Mouse (Mus musculus): ENCODE results near the gene Ugt1a10. TPM values are rescaled to one million over a fixed set of nuclear protein-coding genes. Genes with fewer than 3 reads are reported as not detected.
"Not testable (repeated sequence)": the region's sequence is repeated elsewhere in the genome, so short reads cannot be mapped to it uniquely, and the experiment has no call there.

Ugt1a10 gene
- polyA plus RNA-seq (2015; fragmentation: Nextera tagmentation; extraction: Ambion mirVana): not detected in 2 replicates

GRCm38 (mm10) chr1:88055088-88055487, at the start of gene Ugt1a10:
Ugt1a10 (plus strand) TSS chr1:88055388.
- H3K4me3 ChIP-seq: no peak within 1 kb of the TSS
- H3K4me2 ChIP-seq: no peak within 1 kb of the TSS
- H3K9ac ChIP-seq: no peak within 1 kb of the TSS
- WGBS: 82% methylated on average over 1 of the region's 1 CpGs
- no peaks in the 10 kb centered on the region for H3K36me3 ChIP-seq
- ATAC-seq (ENCODE audit: low FRiP score, low read depth): no peak
- no peaks in the 10 kb centered on the region for H3K9me3 ChIP-seq
- no peak within 1 kb of the TSS for H3K27ac ChIP-seq (replicated peaks)
- H3K27me3 ChIP-seq: no peaks in the 10 kb centered on the region
- H3K4me1 ChIP-seq (replicated peaks): no peaks in the 10 kb centered on the region

GRCm38 (mm10) chr1:88007692-88008210, 47.4 kb upstream of the Ugt1a10 start:
- 3% methylated on average over 5 of the region's 5 CpGs for WGBS

DNA sequence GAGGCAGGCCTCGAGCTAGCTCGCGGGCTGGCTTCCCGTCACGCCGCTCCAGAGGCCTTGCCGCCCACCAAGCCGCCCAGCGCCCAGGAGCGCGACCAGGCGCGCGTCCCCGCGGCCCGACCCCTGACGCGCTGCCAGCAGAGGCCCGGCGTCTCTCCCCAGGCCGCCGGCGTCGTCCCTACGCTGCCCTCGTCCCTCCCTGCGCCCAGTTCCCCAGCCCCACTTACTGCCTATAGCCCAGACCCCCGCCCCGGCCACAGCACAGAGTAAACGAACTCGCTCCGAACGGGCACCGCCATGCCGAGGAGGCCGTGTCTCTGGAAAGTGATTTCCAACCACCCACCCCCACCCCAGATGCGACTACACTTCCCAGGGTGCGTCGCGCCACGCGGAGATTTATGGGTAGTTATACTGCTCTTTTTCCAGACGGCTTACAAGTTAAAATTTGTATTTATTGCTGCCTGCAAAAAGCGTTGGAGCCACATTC, 46.9 kb upstream of the Ugt1a10 start, which contains the start of gene Usp40:
Gene Usp40 (minus strand): TSS at position 341 of the 487 bp plus-strand sequence.
- H3K4me1 ChIP-seq (replicated peaks): peaks cover 16% of the 10 kb centered on the region
- peak within 1 kb of the TSS; percentile 69 for H3K4me3 ChIP-seq
- no peaks in the 10 kb centered on the region for H3K9me3 ChIP-seq
- peak within 1 kb of the TSS; percentile 78 for H3K9ac ChIP-seq
- H3K27me3 ChIP-seq: no peaks in the 10 kb centered on the region
- H3K36me3 ChIP-seq: peaks cover under 1% of the 10 kb centered on the region; the same call in 1 of the 2 replicates
- H3K27ac ChIP-seq (replicated peaks): peak within 1 kb of the TSS; percentile 95
- under 1% methylated on average over 45 of the region's 45 CpGs for WGBS
- peak; percentile 97 for ATAC-seq (ENCODE audit: low FRiP score, low read depth)
- H3K4me2 ChIP-seq: peak within 1 kb of the TSS; percentile 75

More at GRCm38 (mm10) chr1:88007692-88008210, 47.4 kb upstream of the Ugt1a10 start:
- ATAC-seq (ENCODE audit: low FRiP score, low read depth): peak; percentile 44; the same call in 1 of the 2 replicates
- Histone ChIP-seq H3K4me2 (peak overlapping the region; percentile 75), H3K9me3 (no peaks in the 10 kb centered on the region), H3K27me3 (no peaks in the 10 kb centered on the region), H3K4me3 (peak overlapping the region; percentile 69), H3K27ac (replicated peaks) (peak overlapping the region; percentile 95), H3K9ac (peak overlapping the region; percentile 78), H3K4me1 (replicated peaks) (peaks cover 16% of the 10 kb centered on the region), H3K36me3 (peaks cover 6% of the 10 kb centered on the region; the same call in 1 of the 2 replicates)

- no peaks in the 10 kb centered on the region for H3K27me3 ChIP-seq
- peak overlapping the region; percentile 78 for H3K9ac ChIP-seq
- H3K27ac ChIP-seq (replicated peaks): peak overlapping the region; percentile 95
- peaks cover 16% of the 10 kb centered on the region for H3K4me1 ChIP-seq (replicated peaks)
- H3K4me3 ChIP-seq: peak overlapping the region; percentile 69
- 48% methylated on average over 4 of the region's 4 CpGs for WGBS
- no peaks in the 10 kb centered on the region for H3K36me3 ChIP-seq
- H3K9me3 ChIP-seq: no peaks in the 10 kb centered on the region
- peak; percentile 69; the same call in 1 of the 2 replicates for ATAC-seq (ENCODE audit: low FRiP score, low read depth)
- H3K4me2 ChIP-seq: peak overlapping the region; percentile 75
Measured at GRCm38 (mm10) chr1:88008735-88009134, 46.5 kb upstream of the Ugt1a10 start.

GRCm38 (mm10) chr1:88009521-88009920, 45.7 kb upstream of the Ugt1a10 start:
- no peaks in the 10 kb centered on the region for H3K9me3 ChIP-seq
- H3K27ac ChIP-seq (replicated peaks): no peak overlapping the region
- H3K36me3 ChIP-seq: no peaks in the 10 kb centered on the region
- 86% methylated on average over 3 of the region's 3 CpGs for WGBS
- H3K4me2 ChIP-seq: no peak overlapping the region
- no peak overlapping the region for H3K9ac ChIP-seq
- H3K27me3 ChIP-seq: no peaks in the 10 kb centered on the region
- H3K4me1 ChIP-seq (replicated peaks): peaks cover 16% of the 10 kb centered on the region
- ATAC-seq (ENCODE audit: low FRiP score, low read depth): no peak
- H3K4me3 ChIP-seq: no peak overlapping the region

DNA sequence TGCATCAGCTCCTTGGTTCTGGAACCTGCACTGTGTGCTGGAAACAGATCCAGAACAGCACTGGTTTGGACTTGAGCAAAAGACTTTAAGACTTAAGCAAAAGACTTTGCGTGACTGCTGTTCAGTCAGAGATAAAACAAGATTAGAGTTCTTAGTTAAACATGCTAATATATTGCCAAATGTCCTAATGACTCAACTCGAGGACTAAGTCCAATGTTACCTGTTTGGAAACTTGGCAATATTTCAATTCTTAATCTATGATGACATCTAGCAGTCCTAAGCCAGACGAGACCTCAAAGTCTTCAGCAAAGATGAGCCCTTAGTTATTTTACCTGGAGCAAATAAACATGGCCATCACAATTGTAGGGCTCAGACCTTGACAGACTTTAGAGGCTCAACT, 41.5 kb upstream of the Ugt1a10 start:
- Histone ChIP-seq H3K9me3 (no peaks in the 10 kb centered on the region), H3K4me1 (replicated peaks) (peaks cover 5% of the 10 kb centered on the region), H3K27me3 (no peaks in the 10 kb centered on the region)

DNA sequence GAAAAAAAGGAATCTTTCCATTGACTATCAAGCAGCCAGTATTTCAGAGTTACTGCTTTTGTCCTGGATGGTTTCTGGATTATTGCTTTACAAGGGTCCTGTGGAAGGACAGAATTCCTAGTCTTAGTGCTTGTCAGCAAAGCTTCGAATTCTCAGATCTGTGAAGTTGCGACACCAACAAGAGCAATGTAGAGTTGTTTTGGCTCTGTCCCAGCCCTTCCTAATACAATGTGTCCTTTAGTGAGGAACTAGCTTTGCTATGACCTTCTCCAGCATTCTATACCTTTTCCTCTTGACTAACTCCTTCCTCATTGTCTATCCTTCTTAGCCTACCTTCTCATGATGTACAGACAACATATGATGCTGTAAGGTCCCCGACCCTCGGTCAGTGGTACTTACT, 41.0 kb upstream of the Ugt1a10 start:
- H3K4me3 ChIP-seq: no peak overlapping the region
- no peak overlapping the region for H3K4me2 ChIP-seq
- WGBS: 93% methylated on average over 4 of the region's 4 CpGs
- no peak overlapping the region for H3K9ac ChIP-seq
- 0 out of 2 replicates have a peak, but pooled peaks cover under 1% of the 10 kb centered on the region for H3K4me1 ChIP-seq (replicated peaks)
- H3K27ac ChIP-seq (replicated peaks): no peak overlapping the region
- no peak for ATAC-seq (ENCODE audit: low FRiP score, low read depth)
- no peaks in the 10 kb centered on the region for H3K9me3 ChIP-seq
- no peaks in the 10 kb centered on the region for H3K27me3 ChIP-seq
- H3K36me3 ChIP-seq: no peaks in the 10 kb centered on the region

More for the DNA sequence above, 41.5 kb upstream of the Ugt1a10 start:
- WGBS: 83% methylated on average over 3 of the region's 3 CpGs
- Histone ChIP-seq H3K9ac (no peak overlapping the region), H3K36me3 (no peaks in the 10 kb centered on the region), H3K4me2 (no peak overlapping the region), H3K4me3 (no peak overlapping the region), H3K27ac (replicated peaks) (no peak overlapping the region)
- no peak for ATAC-seq (ENCODE audit: low FRiP score, low read depth)

DNA sequence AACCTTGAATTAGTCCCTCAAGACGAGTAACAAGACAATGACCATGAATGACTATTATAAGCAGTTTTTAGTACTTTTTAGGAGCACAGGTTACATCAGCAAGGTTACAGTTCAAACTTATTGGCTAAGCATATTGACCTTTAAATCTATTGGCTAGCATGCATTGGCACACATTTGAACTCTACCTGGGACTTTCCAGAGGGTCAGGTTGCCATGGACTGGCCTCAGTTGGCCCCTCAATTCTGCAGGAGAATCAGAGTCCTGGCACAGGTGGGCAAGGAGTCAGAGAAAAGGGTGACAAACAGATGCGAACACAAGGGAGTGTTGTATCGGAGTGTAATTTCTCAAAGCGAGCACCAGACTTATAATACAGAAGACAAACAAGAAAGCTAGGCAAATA, 40.5 kb upstream of the Ugt1a10 start:
- H3K9ac ChIP-seq: no peak overlapping the region
- H3K9me3 ChIP-seq: no peaks in the 10 kb centered on the region
- no peaks in the 10 kb centered on the region for H3K36me3 ChIP-seq
- WGBS: 95% methylated on average over 4 of the region's 4 CpGs
- H3K4me1 ChIP-seq (replicated peaks): no peaks in the 10 kb centered on the region
- no peak overlapping the region for H3K27ac ChIP-seq (replicated peaks)
- ATAC-seq (ENCODE audit: low FRiP score, low read depth): no peak
- H3K4me2 ChIP-seq: no peak overlapping the region
- H3K4me3 ChIP-seq: no peak overlapping the region
- no peaks in the 10 kb centered on the region for H3K27me3 ChIP-seq

GRCm38 (mm10) chr1:88015371-88015770, 39.8 kb upstream of the Ugt1a10 start:
- H3K9ac ChIP-seq: no peak overlapping the region
- no peaks in the 10 kb centered on the region for H3K27me3 ChIP-seq
- 93% methylated on average over 6 of the region's 6 CpGs for WGBS
- no peaks in the 10 kb centered on the region for H3K4me1 ChIP-seq (replicated peaks)
- no peak overlapping the region for H3K4me3 ChIP-seq
- H3K4me2 ChIP-seq: no peak overlapping the region
- no peak for ATAC-seq (ENCODE audit: low FRiP score, low read depth)
- no peaks in the 10 kb centered on the region for H3K9me3 ChIP-seq
- H3K36me3 ChIP-seq: no peaks in the 10 kb centered on the region
- no peak overlapping the region for H3K27ac ChIP-seq (replicated peaks)

DNA sequence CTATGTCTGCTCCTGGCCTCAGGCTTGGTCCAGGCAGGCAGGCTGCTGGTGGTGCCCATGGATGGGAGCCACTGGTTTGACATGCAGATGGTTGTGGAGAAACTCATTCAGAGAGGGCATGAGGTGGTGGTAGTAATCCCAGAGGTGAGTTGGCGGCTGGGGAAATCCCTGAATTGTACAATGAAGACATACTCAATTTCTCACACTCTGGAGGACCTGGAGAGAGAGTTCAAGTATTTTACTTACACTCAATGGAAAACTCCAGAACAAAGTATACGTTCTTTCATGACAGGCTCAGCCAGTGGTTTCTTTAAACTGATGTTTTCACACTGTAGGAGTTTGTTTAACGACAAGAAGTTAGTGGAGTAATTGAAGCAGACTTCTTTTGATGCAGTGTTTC, 29.9 kb upstream of the Ugt1a10 start:
- H3K36me3 ChIP-seq; H3K27ac ChIP-seq (replicated peaks); ATAC-seq (ENCODE audit: low FRiP score, low read depth); H3K9me3 ChIP-seq; H3K4me1 ChIP-seq (replicated peaks); H3K4me2 ChIP-seq; H3K4me3 ChIP-seq; H3K27me3 ChIP-seq; H3K9ac ChIP-seq: not testable (repeated sequence)
- whole genome bisulfite sequencing: 79% methylated on average over 3 of the region's 3 CpGs

DNA sequence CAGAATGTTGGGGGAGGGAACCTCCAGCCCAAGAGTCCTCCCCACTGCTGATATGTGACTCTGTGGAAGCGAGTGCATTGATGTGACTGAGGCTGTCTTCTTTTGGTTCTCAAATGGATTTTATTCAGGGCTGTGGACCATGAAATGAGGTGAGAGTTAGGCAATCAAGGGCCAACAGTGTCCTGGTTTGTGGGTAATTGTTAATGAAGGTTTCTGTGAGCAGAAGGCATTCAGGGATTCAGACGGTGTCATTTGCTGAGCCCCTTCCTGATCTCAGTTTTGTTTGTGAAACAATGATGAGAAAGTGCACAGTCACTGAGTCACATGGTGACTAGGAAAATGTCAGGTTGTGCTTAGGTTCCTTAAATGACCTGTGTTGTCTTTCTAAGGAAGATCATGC, 12.1 kb upstream of the Ugt1a10 start:
- 55% methylated on average over 1 of the region's 2 CpGs for WGBS

DNA sequence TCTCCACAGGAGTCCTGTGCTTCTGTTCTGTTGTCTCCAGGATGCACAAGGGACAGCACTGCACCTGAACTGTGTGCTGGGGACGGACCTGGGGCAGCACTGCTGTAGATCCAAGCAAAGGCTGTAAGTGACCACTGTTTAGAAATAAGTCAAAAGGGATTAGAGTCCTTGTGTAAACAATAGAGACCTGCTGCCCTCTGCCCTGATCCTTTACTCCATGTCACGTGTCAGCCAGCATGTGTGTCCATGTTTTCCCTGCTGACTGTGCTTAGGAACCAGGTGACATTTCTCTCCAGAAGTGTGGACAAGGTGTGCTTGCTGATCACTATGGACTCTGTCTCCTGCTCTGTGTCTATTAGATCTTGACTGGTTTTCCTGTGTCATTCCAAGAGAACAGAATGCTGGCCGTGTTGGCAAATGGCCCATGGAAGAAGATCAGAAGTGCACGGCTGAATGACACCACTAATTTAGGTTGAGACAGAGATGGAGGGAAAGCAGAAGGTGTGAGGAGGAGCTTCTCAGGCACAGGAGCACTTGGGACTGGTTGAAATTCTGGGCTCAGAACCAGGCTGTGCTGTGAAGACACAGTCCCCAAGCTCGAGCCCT, 10.3 kb upstream of the Ugt1a10 start:
- not testable (repeated sequence) for H3K27ac ChIP-seq (replicated peaks); H3K36me3 ChIP-seq; H3K4me1 ChIP-seq (replicated peaks); H3K9me3 ChIP-seq; H3K4me3 ChIP-seq; H3K9ac ChIP-seq; H3K4me2 ChIP-seq; ATAC-seq (ENCODE audit: low FRiP score, low read depth); H3K27me3 ChIP-seq
- WGBS: 84% methylated on average over 4 of the region's 5 CpGs

More for the DNA sequence above, 12.1 kb upstream of the Ugt1a10 start:
- H3K36me3 ChIP-seq; H3K4me2 ChIP-seq; H3K4me1 ChIP-seq (replicated peaks); H3K27me3 ChIP-seq; ATAC-seq (ENCODE audit: low FRiP score, low read depth); H3K9me3 ChIP-seq; H3K27ac ChIP-seq (replicated peaks); H3K9ac ChIP-seq; H3K4me3 ChIP-seq: not testable (repeated sequence)
